Mouse (Mus musculus): ENCODE results near the gene Hoxd12.
A peak's percentile ranks its signal among the peaks of the same experiment; 100 is the strongest.

DNA sequence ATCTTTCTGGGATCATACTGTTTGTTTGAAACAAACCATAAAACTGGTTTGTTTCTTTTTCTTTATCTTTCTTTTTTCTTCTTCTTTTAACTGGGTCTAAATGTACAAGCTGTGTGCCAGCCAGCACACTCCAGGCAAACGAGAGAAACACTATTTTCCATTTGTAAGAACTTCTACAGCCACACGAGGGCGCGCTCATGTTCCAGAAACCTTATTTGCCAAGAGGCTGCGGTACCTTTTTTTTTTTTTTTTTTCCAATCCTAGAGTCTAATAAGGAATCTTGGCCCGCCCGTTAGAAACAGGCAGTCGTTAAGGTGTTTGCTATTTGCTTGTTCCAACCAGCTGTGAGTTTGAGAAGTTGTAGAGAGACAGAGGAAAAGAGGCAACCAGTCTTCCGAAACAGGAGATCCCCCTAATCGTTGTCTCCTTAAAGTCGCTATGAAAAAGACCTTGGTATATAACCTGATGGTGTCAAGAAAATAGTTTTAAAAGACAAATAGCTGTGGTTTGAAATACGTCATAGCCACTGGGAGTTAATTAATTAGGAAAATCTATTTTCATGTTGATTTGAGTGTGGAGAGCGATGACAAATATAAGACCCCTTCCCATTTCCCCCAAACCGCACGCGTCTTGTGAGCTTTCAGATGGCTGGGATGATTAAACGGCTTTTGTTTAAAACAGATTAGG lies 11.6 kb downstream of the Hoxd12 start:
- TF ChIP-seq CTCF (IDR thresholded peaks at IDR 0.05; ENCODE audit: low read depth) (peak; percentile 32; the same call in 1 of the 2 replicates), EP300 (IDR thresholded peaks at IDR 0.05; ENCODE audit: low read depth) (no peak)
